Mouse (Mus musculus): ENCODE data around the gene Adam15.

Gene Adam15

DNA sequence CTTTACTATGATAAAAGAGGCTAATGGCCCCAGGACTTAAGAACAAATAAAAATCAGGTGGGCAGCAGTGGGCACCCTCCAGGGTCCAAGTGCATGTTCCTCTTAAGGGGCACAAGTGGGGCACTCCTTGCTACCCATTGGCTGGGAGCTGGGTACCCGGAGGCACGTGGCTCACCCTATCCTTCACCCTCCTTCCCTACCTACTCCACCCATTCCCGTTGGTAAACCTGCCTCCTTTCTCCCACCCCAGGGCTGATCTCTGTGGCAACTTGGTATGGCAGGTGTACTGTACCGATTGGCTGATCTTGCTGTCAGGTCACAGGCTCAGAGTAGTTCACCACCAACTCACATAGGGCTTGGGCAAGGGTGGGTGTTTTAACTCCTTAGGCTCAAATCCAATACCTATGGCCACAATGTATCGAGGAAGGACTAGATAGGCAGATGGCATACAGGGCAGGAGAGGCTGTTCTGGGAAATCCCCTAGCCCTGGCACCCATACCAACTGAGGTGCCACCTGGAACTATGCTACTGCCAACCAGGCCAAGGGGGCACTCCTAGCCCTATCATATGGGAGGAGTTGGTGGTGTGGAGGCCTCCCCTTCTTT is 34.0 kb upstream of the Adam15 start:
- peak; percentile 50 for DNase-seq

- no peak for DNase-seq
These were observed 33.2 kb upstream of the Adam15 start for GRCm38 (mm10) chr3:89382950-89383349.

DNA sequence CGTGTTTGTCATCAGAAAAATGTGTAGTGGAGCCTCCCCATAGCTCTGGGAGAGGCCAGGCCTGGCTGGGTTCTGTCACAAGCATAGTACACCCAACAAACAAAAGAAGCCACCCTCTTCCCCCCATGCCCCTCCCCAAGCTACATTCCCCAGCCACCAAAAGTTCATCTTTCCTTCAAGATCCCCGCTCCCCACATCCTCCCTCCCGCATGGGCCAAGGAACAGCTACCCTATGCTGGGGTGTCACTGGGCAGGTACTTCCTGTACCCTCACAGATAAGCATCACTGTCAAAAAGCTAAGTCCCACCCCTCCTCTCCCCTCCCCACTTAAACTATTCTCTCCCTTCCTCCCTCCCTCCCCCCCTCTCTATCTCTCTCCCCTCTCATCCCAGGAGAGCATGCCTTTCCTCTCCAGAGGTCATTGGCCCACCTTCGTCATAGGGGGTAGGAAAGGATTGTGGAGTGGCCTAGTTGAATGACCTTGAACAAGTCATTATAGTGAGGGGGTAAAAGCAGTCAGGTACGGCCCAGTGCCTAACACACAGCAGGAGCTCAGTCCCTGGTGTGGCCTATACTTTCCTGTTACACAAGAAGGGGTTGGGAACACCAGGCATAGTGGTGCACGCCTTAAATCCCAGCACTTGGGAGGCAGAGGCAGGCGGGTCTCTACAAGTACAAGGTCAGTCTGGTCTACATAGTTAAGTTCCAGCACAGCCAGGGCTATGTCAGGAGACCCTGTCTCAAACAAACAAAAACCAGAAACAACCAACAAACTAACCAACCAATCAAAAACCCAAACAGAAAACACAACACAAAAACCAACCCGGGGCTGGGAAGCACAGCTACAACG is 32.5 kb upstream of the Adam15 start:
- DNase-seq: no peak

DNA sequence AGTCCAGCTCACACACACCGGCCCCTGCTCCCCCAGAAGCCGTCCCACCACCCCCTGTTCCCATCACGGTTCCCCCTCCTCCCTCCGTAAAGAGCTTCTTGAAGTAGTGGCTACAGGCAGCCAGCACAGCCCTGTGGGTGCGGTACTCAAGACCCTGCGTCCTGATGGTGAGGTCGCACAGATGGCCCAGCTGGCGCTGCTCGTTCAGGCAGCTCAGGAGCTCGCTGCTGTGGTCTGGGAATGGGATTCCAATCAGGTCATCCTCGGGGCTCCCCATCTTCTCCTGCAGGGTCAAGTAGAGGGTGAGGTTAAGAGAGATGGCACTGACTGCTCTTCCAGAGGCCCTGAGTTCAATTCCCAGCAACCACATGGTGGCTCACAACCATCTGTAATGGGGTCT is 31.4 kb upstream of the Adam15 start:
- no peak for DNase-seq

- DNase-seq: no peak
These were observed 30.9 kb upstream of the Adam15 start for GRCm38 (mm10) chr3:89380711-89381110.

DNA sequence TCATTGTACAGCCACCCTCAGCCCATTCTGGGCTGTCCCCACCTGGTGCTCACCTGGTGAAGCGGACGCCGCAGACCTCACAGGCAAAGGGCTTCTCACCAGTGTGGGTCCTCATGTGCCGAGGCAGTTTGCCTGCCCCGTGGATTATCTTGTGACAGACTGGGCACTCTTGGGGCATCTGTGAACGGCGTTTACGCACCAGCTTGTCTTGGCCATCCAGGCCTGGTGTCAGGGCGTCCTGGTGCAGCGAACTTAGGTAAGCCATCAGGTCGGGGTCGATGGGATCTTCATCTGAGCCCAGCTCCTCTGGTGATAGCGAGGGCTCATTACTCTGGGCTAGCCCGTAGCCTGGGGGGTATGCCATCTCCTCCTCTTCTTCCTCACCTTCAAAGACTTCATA is 30.5 kb upstream of the Adam15 start:
- DNase-seq: no peak

DNA sequence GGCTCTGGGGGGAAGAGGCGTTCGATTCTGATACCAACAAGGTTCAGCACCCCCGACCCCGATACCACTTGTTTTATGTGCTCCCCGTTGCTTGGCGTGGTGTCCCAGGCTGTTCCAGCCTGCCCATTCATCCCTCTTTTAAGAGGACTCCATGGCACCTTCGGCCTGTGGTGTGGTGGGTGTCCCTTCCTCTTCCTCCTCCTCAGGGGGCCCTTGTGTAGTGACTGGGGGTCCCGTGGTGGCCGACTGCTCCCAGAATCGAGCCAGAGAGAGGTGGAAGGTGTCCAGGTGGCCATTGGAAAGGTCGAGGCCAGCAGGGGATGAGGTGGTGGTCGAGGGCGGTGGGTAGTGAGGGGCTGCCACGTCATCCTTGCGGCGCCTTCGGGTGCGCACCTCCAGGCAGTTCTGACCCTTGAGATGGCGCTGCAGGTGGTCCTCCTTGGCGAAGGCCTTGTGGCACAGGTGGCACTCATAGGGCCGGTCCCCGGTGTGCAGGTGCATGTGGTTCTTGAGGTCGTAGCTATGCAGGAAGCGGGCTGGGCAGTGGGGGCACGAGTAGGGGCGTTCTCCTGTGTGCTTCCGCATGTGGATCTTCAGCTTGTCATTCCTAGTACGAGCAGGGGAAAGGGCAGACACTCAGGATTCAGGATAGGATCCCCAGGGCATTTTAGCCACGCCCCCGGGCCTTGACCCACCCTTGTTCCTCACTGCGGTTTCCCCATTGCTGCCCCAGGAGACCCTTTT is 29.8 kb upstream of the Adam15 start:
- peak; percentile 41 for DNase-seq

GRCm38 (mm10) chr3:89378394-89379067 is 28.7 kb upstream of the Adam15 start:
- peak; percentile 66 for DNase-seq

DNA sequence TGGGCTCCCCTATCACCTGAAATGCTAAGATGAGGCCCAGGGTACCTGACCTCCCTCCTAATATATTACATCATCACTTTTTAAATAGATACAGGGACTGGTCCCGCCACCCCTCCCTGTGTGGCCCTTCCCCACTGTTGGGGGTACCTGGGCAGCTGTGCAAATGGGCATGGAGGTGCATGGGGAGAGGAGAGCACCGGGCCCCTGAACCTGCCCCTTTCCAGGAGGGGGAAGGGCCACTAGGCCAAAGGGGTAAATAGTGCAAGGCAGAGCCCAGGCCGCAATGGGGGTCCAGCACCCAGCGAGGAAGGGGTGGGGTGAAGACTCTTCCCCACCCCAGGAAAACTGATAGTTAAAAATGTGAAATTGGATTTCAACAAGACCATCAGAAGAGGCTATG is 28.0 kb upstream of the Adam15 start:
- DNase-seq: peak; percentile 43

DNA sequence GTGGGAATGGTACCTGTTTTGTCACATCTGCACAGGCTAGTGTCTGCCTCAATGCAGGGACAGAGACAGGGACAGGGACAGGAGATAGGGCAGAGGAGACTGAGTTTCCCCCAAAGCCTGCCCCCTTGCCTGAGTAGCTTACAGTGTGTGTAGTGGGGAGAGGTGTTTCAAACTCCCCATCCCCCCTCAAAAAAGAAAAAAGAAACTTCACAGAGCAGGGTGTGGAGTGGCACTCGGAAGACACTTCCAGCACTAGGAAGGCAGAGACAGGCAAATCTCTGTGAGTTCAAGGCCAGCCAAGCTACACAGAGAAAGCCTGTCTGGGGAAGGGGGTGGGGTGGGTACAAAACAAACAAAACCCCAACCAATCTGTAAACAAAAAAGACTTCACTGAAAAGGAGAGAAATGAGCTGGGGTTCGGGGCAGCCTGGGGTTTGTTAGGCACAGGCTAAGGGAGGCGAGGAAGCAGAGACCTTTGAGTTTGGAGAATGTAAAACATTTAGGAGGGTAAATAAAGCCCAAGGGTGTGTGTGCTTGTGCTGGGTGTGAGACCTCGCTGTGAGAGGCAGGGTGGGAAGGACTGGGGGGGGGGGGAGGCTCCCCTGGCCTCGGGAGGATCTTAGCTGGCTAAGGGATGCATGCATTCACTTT is 23.9 kb upstream of the Adam15 start:
- DNase-seq: no peak

DNA sequence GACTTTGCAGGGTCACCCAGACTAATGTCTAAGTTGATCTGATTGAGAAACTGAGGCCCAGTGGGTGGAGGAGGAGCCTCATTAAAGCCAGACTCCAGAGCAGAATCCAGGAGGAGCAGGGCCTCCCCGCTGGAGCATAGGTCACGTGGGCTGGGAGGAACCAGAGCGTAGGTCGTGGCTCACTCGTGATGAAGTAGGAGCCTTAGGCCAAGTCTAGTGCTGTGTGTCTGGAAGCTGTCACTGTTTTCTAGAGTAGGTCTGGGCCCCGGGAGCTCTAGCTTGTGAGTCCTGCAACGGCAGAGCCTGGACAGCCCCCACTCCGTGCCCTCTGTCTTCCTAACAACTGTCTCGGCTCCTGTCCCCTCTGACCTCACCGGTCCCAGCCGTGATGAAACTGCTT is 17.5 kb upstream of the Adam15 start:
- no peak for DNase-seq

- no peak for DNase-seq
These were observed 16.0 kb upstream of the Adam15 start for GRCm38 (mm10) chr3:89365486-89366414.

DNA sequence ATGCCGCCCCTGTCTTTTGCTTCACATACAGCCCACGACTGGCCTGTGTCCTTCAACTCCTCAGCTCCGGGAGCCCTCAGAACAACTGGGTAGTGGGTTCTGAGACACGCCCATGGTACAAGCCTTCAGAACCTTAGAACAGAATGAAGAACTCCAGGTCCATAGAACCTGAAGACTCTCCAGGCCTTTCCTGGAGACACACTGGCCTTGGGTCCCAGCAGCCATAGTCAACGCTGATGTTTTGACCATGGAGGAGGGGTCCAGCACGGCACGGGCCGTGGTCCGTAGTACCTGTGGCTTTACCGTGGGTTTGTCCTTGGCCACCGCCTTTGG is 15.3 kb upstream of the Adam15 start, which contains the start of gene Dcst1:
Gene Dcst1, minus strand, starts transcription at position 101 of the 333 bp plus-strand sequence.
- no peak for DNase-seq

- no peak for DNase-seq
These were observed 14.8 kb upstream of the Adam15 start for GRCm38 (mm10) chr3:89364631-89365030.

DNA sequence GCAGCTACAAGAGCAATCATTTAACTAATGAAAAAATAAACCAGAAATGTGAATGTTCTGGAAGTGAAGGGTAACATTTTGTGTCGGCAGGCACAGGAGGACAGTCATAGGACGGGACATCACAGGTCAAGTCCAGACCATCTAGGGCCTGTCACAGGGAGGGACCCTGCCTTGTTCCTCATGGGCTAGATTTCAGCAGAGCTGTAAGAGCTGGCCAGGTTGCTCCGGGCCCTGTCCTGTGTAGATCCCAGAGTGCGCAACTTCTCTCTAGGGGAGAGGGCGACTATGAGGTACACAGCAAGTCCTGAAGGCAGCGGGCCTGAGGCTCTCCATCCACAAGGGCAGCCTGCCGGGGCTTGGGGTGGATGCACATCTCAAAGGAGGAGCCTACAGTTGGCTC is 11.9 kb upstream of the Adam15 start, which contains the start of gene Dcst2:
Gene Dcst2, plus strand, starts transcription at position 301 of the 400 bp plus-strand sequence.
- no peak for DNase-seq

GRCm38 (mm10) chr3:89360237-89360636 is 10.4 kb upstream of the Adam15 start:
- no peak for DNase-seq

- DNase-seq: no peak
These were observed 9.8 kb upstream of the Adam15 start for GRCm38 (mm10) chr3:89359630-89360029.

DNA sequence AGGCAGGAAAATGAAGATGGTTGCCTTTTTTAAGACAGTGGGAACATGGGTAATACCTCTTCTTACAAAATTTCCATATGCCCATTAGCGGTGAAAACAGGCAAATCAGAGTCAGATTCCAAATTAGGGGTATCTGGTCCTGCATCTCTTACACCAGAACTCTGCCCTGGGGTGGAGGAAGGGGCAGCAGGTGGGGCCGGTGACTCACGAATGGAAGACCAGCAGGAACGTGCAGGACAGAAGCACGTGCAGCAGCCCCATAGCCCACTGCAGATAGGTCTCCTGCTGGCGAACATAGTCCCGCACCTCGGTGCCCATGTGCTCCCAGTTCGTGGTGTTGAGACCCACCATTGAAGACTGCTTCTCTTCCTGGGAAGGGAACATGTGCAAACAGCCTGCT is 6.2 kb upstream of the Adam15 start:
- no peak for DNase-seq

- DNase-seq: no peak
These were observed 5.7 kb upstream of the Adam15 start for GRCm38 (mm10) chr3:89355512-89355902.

- peak; percentile 84 for DNase-seq
These were observed 5.2 kb upstream of the Adam15 start for GRCm38 (mm10) chr3:89354816-89355511.

GRCm38 (mm10) chr3:89351271-89351670 is 1.5 kb upstream of the Adam15 start:
- peak; percentile 30 for DNase-seq

Measured in cerebellum, adult 9-11 months (tissue).